8 mouse cellular contexts compared by ENCODE assay signal in the genomic region with DNA sequence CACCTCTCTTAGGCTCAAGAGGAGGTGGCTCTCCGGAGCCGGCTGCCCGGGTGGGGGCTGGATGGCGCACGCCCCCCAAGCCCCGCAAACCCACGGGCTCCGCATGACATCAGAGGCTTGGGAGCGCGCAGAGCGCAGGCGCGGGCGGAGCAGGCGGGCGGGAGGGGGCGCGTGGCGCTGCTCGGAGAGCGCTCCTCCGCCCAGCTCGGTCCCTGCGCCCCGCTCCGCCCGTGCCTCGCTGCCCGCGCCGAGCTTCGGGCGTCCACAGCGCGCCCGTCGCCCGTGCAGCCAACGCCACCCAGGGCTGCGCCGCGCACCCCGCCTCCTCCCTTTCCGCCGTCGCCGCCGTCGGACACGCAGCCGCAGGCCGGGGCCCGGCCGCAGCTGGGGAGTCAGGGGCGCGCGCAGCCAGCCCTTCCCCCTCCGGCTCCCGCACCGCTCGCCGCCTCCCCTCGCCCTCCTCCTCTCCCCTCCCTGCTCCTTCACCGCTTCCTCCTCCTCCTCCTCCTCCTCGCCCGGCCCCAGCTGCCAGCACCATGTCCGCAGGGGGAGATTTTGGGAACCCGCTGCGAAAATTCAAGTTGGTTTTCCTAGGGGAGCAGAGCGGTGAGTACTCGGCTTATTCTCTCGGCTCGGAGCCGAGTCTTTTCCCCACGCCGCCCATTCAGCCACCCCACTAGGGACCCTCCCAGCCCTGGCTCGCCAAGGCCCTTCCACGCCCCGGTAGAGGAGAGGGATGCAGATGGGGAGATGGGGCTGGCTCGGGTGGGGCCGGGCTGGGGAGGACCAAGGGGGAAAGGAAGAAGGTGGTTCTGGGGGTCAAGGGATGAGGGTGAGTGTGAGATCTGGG. TPM values are rescaled to one million over a fixed set of nuclear protein-coding genes. Genes with fewer than 3 reads are reported as not detected.
DNase-seq lines count a peak whose midpoint lies in the region; ATAC-seq and TF ChIP-seq lines count a peak whose summit lies in the region.

A gene (plus strand): TSS at position 167 of the 850 bp plus-strand sequence.

- under 1% methylated on average over 58 of the region's 81 CpGs for WGBS in forebrain, embryonic 12.5 days
- under 1% methylated on average over 81 of the region's 81 CpGs for WGBS in hindbrain, embryonic 10.5 days

- H3K27ac ChIP-seq in forebrain, embryonic 12.5 days = peak within 1 kb of the TSS; percentile 93
- peak within 1 kb of the TSS; percentile 92 for H3K27ac ChIP-seq in hindbrain, embryonic 10.5 days

- TF ChIP-seq CTCF in brain, embryonic 14.5 days (IDR thresholded peaks at IDR 0.05; ENCODE audit: borderline replicate concordance, extremely low read depth, insufficient read depth, insufficient read length) = no peak

- peak within 1 kb of the TSS; percentile 80 for H3K4me3 ChIP-seq in forebrain, embryonic 12.5 days (replicated peaks)
- peak within 1 kb of the TSS; percentile 83 for H3K4me3 ChIP-seq in hindbrain, embryonic 10.5 days

- H3K4me2 ChIP-seq in forebrain, embryonic 12.5 days = peak within 1 kb of the TSS; percentile 89

- H3K27me3 ChIP-seq in forebrain, embryonic 12.5 days = peaks cover 20% of the 10 kb centered on the region
- H3K27me3 ChIP-seq in hindbrain, embryonic 10.5 days (ENCODE audit: insufficient read depth, poor library complexity, severe bottlenecking) = peaks cover 55% of the 10 kb centered on the region

- peak within 1 kb of the TSS; percentile 90 for H3K9ac ChIP-seq in forebrain, embryonic 12.5 days

- peak; percentile 95 for TF ChIP-seq POLR2A in brain, embryonic 14.5 days (IDR thresholded peaks at IDR 0.05; ENCODE audit: borderline replicate concordance, extremely low read depth, insufficient read depth, insufficient read length, poor library complexity, severe bottlenecking)

- no peaks in the 10 kb centered on the region for H3K9me3 ChIP-seq in forebrain, embryonic 12.5 days
- H3K9me3 ChIP-seq in hindbrain, embryonic 10.5 days = no peaks in the 10 kb centered on the region

- DNase-seq in Muller cell, postnatal 12 days (ENCODE audit: inconsistent ontology term) = peak; percentile 74
- DNase-seq in brain, embryonic 14.5 days (ENCODE audit: low read depth) = peak; percentile 90
- DNase-seq in hindbrain, embryonic 10.5 days (ENCODE audit: low spot score) = peak; percentile 75
- peak; percentile 64 to 70 for DNase-seq in left cerebral cortex, adult 8-10 months (ENCODE audit: low spot score in 2 of 2)
- DNase-seq in right cerebral cortex, postnatal 4 days = peak; percentile 81
- DNase-seq in urinary bladder, postnatal 10 days (ENCODE audit: low spot score) = no peak

- no peaks in the 10 kb centered on the region for H3K36me3 ChIP-seq in forebrain, embryonic 12.5 days (replicated peaks)
- H3K36me3 ChIP-seq in hindbrain, embryonic 10.5 days = peaks cover 13% of the 10 kb centered on the region; the same call in 1 of the 2 replicates

- peaks cover 52% of the 10 kb centered on the region for H3K4me1 ChIP-seq in forebrain, embryonic 12.5 days
- peaks cover 71% of the 10 kb centered on the region for H3K4me1 ChIP-seq in hindbrain, embryonic 10.5 days (replicated peaks)

- ATAC-seq in forebrain, embryonic 12.5 days (ENCODE audit: low FRiP score) = peak; percentile 82
- ATAC-seq in megakaryocyte, adult 5-6 weeks (ENCODE audit: poor library complexity, severe bottlenecking) = peak; percentile 50

RNA-seq across cellular contexts. Expression of the gene that starts here (rescaled TPM):
- 54.5 and 125 TPM in 2 replicates for polyA plus RNA-seq in brain, embryonic 14.5 days (2012; rRNA removed)
- polyA plus RNA-seq in forebrain, embryonic 12.5 days (2016; fragmentation: Nextera tagmentation; extraction: Ambion mirVana) = 35.8 and 41.8 TPM in 2 replicates
- 17.0 and 29.0 TPM in 2 replicates for polyA plus RNA-seq in hindbrain, embryonic 10.5 days (2016; fragmentation: Nextera tagmentation; extraction: Ambion mirVana)
- total RNA-seq in left cerebral cortex, adult 8-10 months (2022) = 100 to 1,000 TPM; 503 to 577 (median 528) TPM
- total RNA-seq in megakaryocyte, adult 5-6 weeks (2015) = 0.84 and 1.2 TPM in 2 replicates
- total RNA-seq in megakaryocyte, adult 5-6 weeks (2017) = 0.15 and 0.41 TPM in 2 replicates

Comparison
In these comparisons a context has a peak if more than half of its experiments do, and no peak if none do; other contexts are left out.
1. RNA of the gene that starts here (total RNA-seq): 503 to 577 TPM in left cerebral cortex, adult 8-10 months; 0.15 to 1.2 TPM in megakaryocyte, adult 5-6 weeks; every median in the first group is over 100 times any median in the second.